ENCODE assay signal across 22 mouse cellular contexts in genomic region chr4:150836258-150836657, GRCm38 (mm10).
"Had no signal": no experiment of that assay in that cellular context is flagged by ENCODE, and none has a peak within 500 bp of the region (broad histone marks: within the 10 kb centered on the region; RNA-seq: fewer than 3 reads in every experiment).

No protein-coding gene starts in this region.

- H3K27me3 ChIP-seq: liver, embryonic 15.5 days; lung, embryonic 15.5 days; midbrain, embryonic 13.5 days; midbrain, embryonic 15.5 days; neural tube, embryonic 13.5 days; neural tube, embryonic 15.5 days had no signal

- DNase-seq: liver, postnatal 0 days; lung, adult 2 months; lung, postnatal 14 days; lung, postnatal 36 days; retina, postnatal 1 day; right cerebral cortex, adult 18-20 months; right cerebral cortex, postnatal 25 days; right cerebral cortex, postnatal 4 days; spleen, adult 18-20 months; thymus, adult 2 months; thymus, postnatal 14 days; thymus, postnatal 36 days had no signal

- ATAC-seq: liver, postnatal 0 days; lung, postnatal 0 days; midbrain, embryonic 13.5 days; midbrain, embryonic 15.5 days had no signal

- H3K4me2 ChIP-seq: liver, embryonic 15.5 days; lung, embryonic 15.5 days; midbrain, embryonic 11.5 days; midbrain, embryonic 13.5 days; midbrain, embryonic 15.5 days; neural tube, embryonic 13.5 days; neural tube, embryonic 15.5 days had no signal

- H3K27ac ChIP-seq: liver, embryonic 15.5 days; lung, embryonic 15.5 days; macrophage; midbrain, embryonic 13.5 days; midbrain, embryonic 15.5 days; neural tube, embryonic 13.5 days; neural tube, embryonic 15.5 days had no signal

- H3K9me3 ChIP-seq: liver, embryonic 15.5 days; lung, embryonic 15.5 days; megakaryocyte, embryonic 14.5 days; midbrain, embryonic 13.5 days; midbrain, embryonic 15.5 days; neural tube, embryonic 13.5 days; neural tube, embryonic 15.5 days had no signal

- H3K9ac ChIP-seq: liver, embryonic 15.5 days; liver, postnatal 0 days; lung, embryonic 15.5 days; midbrain, embryonic 13.5 days; midbrain, embryonic 15.5 days; neural tube, embryonic 13.5 days; neural tube, embryonic 15.5 days had no signal

- H3K4me1 ChIP-seq: liver, embryonic 15.5 days; midbrain, embryonic 13.5 days; midbrain, embryonic 15.5 days; neural tube, embryonic 13.5 days; neural tube, embryonic 15.5 days had no signal

- H3K4me3 ChIP-seq: liver, embryonic 15.5 days; lung, embryonic 15.5 days; megakaryocyte, embryonic 14.5 days; midbrain, embryonic 13.5 days; midbrain, embryonic 15.5 days; neural tube, embryonic 13.5 days; neural tube, embryonic 15.5 days had no signal

- H3K36me3 ChIP-seq: liver, embryonic 15.5 days; lung, embryonic 15.5 days; midbrain, embryonic 13.5 days; midbrain, embryonic 15.5 days; neural tube, embryonic 13.5 days; neural tube, embryonic 15.5 days had no signal
